Mouse (Mus musculus): ENCODE results near the gene Rnaset2a. TPM values are rescaled to one million over a fixed set of nuclear protein-coding genes. Genes with fewer than 3 reads are reported as not detected.
"Not testable (repeated sequence)": the region's sequence is repeated elsewhere in the genome, so short reads cannot be mapped to it uniquely, and the experiment has no call there.

Rnaset2a gene
- 29.6 and 33.3 TPM in 2 replicates for polyA plus RNA-seq (2015; fragmentation: Nextera tagmentation; extraction: Ambion mirVana)

GRCm38 (mm10) chr17:8147439-8148316, at the start of gene Rnaset2a, which contains the start of gene Gm49673:
Rnaset2a (minus strand) TSS chr17:8148097.
Gm49673 (minus strand) TSS chr17:8147788.
- not testable (repeated sequence) for H3K36me3 ChIP-seq (ENCODE audit: control insufficient read depth, insufficient read depth, low read length); H3K4me1 ChIP-seq (ENCODE audit: control insufficient read depth, insufficient read depth, low read length); H3K27me3 ChIP-seq (ENCODE audit: control insufficient read depth, insufficient read depth, low read length); H3K9me3 ChIP-seq (replicated peaks; ENCODE audit: control insufficient read depth, low read length); H3K27ac ChIP-seq (ENCODE audit: low read length)
- WGBS = under 1% methylated on average over 40 of the region's 67 CpGs
- Histone ChIP-seq H3K4me3 (replicated peaks; ENCODE audit: low read length) (peak within 1 kb of the TSS; percentile 57), H3K9ac (ENCODE audit: low read length) (peak within 1 kb of the TSS; percentile 74), H3K4me2 (ENCODE audit: low read depth, low read length) (peak within 1 kb of the TSS; percentile 45)
- peak; percentile 99 for ATAC-seq (ENCODE audit: insufficient read depth, low FRiP score)

GRCm38 (mm10) chr17:8197652-8198051, 49.8 kb upstream of the Rnaset2a start:
- no peaks in the 10 kb centered on the region for H3K36me3 ChIP-seq (ENCODE audit: control insufficient read depth, insufficient read depth, low read length)
- H3K27ac ChIP-seq (ENCODE audit: low read length) = no peak overlapping the region
- no peak overlapping the region for H3K4me3 ChIP-seq (replicated peaks; ENCODE audit: low read length)
- H3K27me3 ChIP-seq (ENCODE audit: control insufficient read depth, insufficient read depth, low read length) = no peaks in the 10 kb centered on the region
- H3K9ac ChIP-seq (ENCODE audit: low read length) = no peak overlapping the region
- no peak for ATAC-seq (ENCODE audit: insufficient read depth, low FRiP score)
- H3K9me3 ChIP-seq (replicated peaks; ENCODE audit: control insufficient read depth, low read length) = no peaks in the 10 kb centered on the region
- 69% methylated on average over 3 of the region's 3 CpGs for WGBS
- H3K4me2 ChIP-seq (ENCODE audit: low read depth, low read length) = no peak overlapping the region
- no peaks in the 10 kb centered on the region for H3K4me1 ChIP-seq (ENCODE audit: control insufficient read depth, insufficient read depth, low read length)

GRCm38 (mm10) chr17:8195685-8196376, 47.9 kb upstream of the Rnaset2a start:
- WGBS = 84% methylated on average over 8 of the region's 8 CpGs
- H3K27ac ChIP-seq (ENCODE audit: low read length) = no peak overlapping the region
- no peak overlapping the region for H3K4me3 ChIP-seq (replicated peaks; ENCODE audit: low read length)
- H3K36me3 ChIP-seq (ENCODE audit: control insufficient read depth, insufficient read depth, low read length) = peaks cover 11% of the 10 kb centered on the region; the same call in 1 of the 2 replicates
- H3K9me3 ChIP-seq (replicated peaks; ENCODE audit: control insufficient read depth, low read length) = no peaks in the 10 kb centered on the region
- no peaks in the 10 kb centered on the region for H3K4me1 ChIP-seq (ENCODE audit: control insufficient read depth, insufficient read depth, low read length)
- H3K27me3 ChIP-seq (ENCODE audit: control insufficient read depth, insufficient read depth, low read length) = no peaks in the 10 kb centered on the region
- ATAC-seq (ENCODE audit: insufficient read depth, low FRiP score) = no peak
- no peak overlapping the region for H3K4me2 ChIP-seq (ENCODE audit: low read depth, low read length)
- no peak overlapping the region for H3K9ac ChIP-seq (ENCODE audit: low read length)

- no peaks in the 10 kb centered on the region for H3K4me1 ChIP-seq (ENCODE audit: control insufficient read depth, insufficient read depth, low read length)
- no peak overlapping the region for H3K9ac ChIP-seq (ENCODE audit: low read length)
- no peak for ATAC-seq (ENCODE audit: insufficient read depth, low FRiP score)
- no peaks in the 10 kb centered on the region for H3K27me3 ChIP-seq (ENCODE audit: control insufficient read depth, insufficient read depth, low read length)
- peaks cover 13% of the 10 kb centered on the region; the same call in 1 of the 2 replicates for H3K36me3 ChIP-seq (ENCODE audit: control insufficient read depth, insufficient read depth, low read length)
- H3K4me3 ChIP-seq (replicated peaks; ENCODE audit: low read length) = no peak overlapping the region
- H3K4me2 ChIP-seq (ENCODE audit: low read depth, low read length) = no peak overlapping the region
- H3K9me3 ChIP-seq (replicated peaks; ENCODE audit: control insufficient read depth, low read length) = no peaks in the 10 kb centered on the region
- 81% methylated on average over 8 of the region's 8 CpGs for WGBS
- no peak overlapping the region for H3K27ac ChIP-seq (ENCODE audit: low read length)
These were observed 45.8 kb upstream of the Rnaset2a start for GRCm38 (mm10) chr17:8193678-8194077.

- H3K4me3 ChIP-seq (replicated peaks; ENCODE audit: low read length) = no peak overlapping the region
- H3K27ac ChIP-seq (ENCODE audit: low read length) = no peak overlapping the region
- 80% methylated on average over 7 of the region's 7 CpGs for WGBS
- ATAC-seq (ENCODE audit: insufficient read depth, low FRiP score) = no peak
- H3K4me1 ChIP-seq (ENCODE audit: control insufficient read depth, insufficient read depth, low read length) = no peaks in the 10 kb centered on the region
- H3K9ac ChIP-seq (ENCODE audit: low read length) = no peak overlapping the region
- H3K9me3 ChIP-seq (replicated peaks; ENCODE audit: control insufficient read depth, low read length) = no peaks in the 10 kb centered on the region
- H3K4me2 ChIP-seq (ENCODE audit: low read depth, low read length) = no peak overlapping the region
- H3K27me3 ChIP-seq (ENCODE audit: control insufficient read depth, insufficient read depth, low read length) = no peaks in the 10 kb centered on the region
- peaks cover 9% of the 10 kb centered on the region for H3K36me3 ChIP-seq (ENCODE audit: control insufficient read depth, insufficient read depth, low read length)
These were observed 36.3 kb upstream of the Rnaset2a start for GRCm38 (mm10) chr17:8184217-8184616.

GRCm38 (mm10) chr17:8183815-8184214, 35.9 kb upstream of the Rnaset2a start:
- no peak overlapping the region for H3K4me2 ChIP-seq (ENCODE audit: low read depth, low read length)
- no peak overlapping the region for H3K9ac ChIP-seq (ENCODE audit: low read length)
- no peak overlapping the region for H3K27ac ChIP-seq (ENCODE audit: low read length)
- no peaks in the 10 kb centered on the region for H3K27me3 ChIP-seq (ENCODE audit: control insufficient read depth, insufficient read depth, low read length)
- H3K4me1 ChIP-seq (ENCODE audit: control insufficient read depth, insufficient read depth, low read length) = no peaks in the 10 kb centered on the region
- H3K36me3 ChIP-seq (ENCODE audit: control insufficient read depth, insufficient read depth, low read length) = peaks cover 9% of the 10 kb centered on the region
- H3K4me3 ChIP-seq (replicated peaks; ENCODE audit: low read length) = no peak overlapping the region
- no peaks in the 10 kb centered on the region for H3K9me3 ChIP-seq (replicated peaks; ENCODE audit: control insufficient read depth, low read length)
- ATAC-seq (ENCODE audit: insufficient read depth, low FRiP score) = no peak
- 80% methylated on average over 5 of the region's 5 CpGs for WGBS

GRCm38 (mm10) chr17:8177090-8177489, 29.2 kb upstream of the Rnaset2a start:
- H3K4me2 ChIP-seq (ENCODE audit: low read depth, low read length) = no peak overlapping the region
- WGBS = 92% methylated on average over 5 of the region's 5 CpGs
- no peaks in the 10 kb centered on the region for H3K4me1 ChIP-seq (ENCODE audit: control insufficient read depth, insufficient read depth, low read length)

GRCm38 (mm10) chr17:8171081-8171480, 23.2 kb upstream of the Rnaset2a start:
- Histone ChIP-seq H3K9me3 (replicated peaks; ENCODE audit: control insufficient read depth, low read length) (no peaks in the 10 kb centered on the region), H3K4me2 (ENCODE audit: low read depth, low read length) (no peak overlapping the region), H3K9ac (ENCODE audit: low read length) (no peak overlapping the region), H3K36me3 (ENCODE audit: control insufficient read depth, insufficient read depth, low read length) (peaks cover 17% of the 10 kb centered on the region; the same call in 1 of the 2 replicates), H3K4me1 (ENCODE audit: control insufficient read depth, insufficient read depth, low read length) (no peaks in the 10 kb centered on the region), H3K27me3 (ENCODE audit: control insufficient read depth, insufficient read depth, low read length) (no peaks in the 10 kb centered on the region), H3K27ac (ENCODE audit: low read length) (no peak overlapping the region), H3K4me3 (replicated peaks; ENCODE audit: low read length) (no peak overlapping the region)
- WGBS = 44% methylated on average over 4 of the region's 4 CpGs
- no peak for ATAC-seq (ENCODE audit: insufficient read depth, low FRiP score)

More at GRCm38 (mm10) chr17:8177090-8177489, 29.2 kb upstream of the Rnaset2a start:
- Histone ChIP-seq H3K27ac (ENCODE audit: low read length) (no peak overlapping the region), H3K27me3 (ENCODE audit: control insufficient read depth, insufficient read depth, low read length) (no peaks in the 10 kb centered on the region), H3K9me3 (replicated peaks; ENCODE audit: control insufficient read depth, low read length) (no peaks in the 10 kb centered on the region), H3K4me3 (replicated peaks; ENCODE audit: low read length) (no peak overlapping the region), H3K36me3 (ENCODE audit: control insufficient read depth, insufficient read depth, low read length) (peaks cover 10% of the 10 kb centered on the region), H3K9ac (ENCODE audit: low read length) (no peak overlapping the region)
- ATAC-seq (ENCODE audit: insufficient read depth, low FRiP score) = no peak

GRCm38 (mm10) chr17:8170331-8170730, 22.4 kb upstream of the Rnaset2a start:
- H3K27me3 ChIP-seq (ENCODE audit: control insufficient read depth, insufficient read depth, low read length) = no peaks in the 10 kb centered on the region
- no peaks in the 10 kb centered on the region for H3K9me3 ChIP-seq (replicated peaks; ENCODE audit: control insufficient read depth, low read length)
- H3K4me2 ChIP-seq (ENCODE audit: low read depth, low read length) = no peak overlapping the region
- no peak overlapping the region for H3K27ac ChIP-seq (ENCODE audit: low read length)
- H3K9ac ChIP-seq (ENCODE audit: low read length) = no peak overlapping the region
- no peak overlapping the region for H3K4me3 ChIP-seq (replicated peaks; ENCODE audit: low read length)
- no peaks in the 10 kb centered on the region for H3K4me1 ChIP-seq (ENCODE audit: control insufficient read depth, insufficient read depth, low read length)
- peaks cover 17% of the 10 kb centered on the region; the same call in 1 of the 2 replicates for H3K36me3 ChIP-seq (ENCODE audit: control insufficient read depth, insufficient read depth, low read length)
- ATAC-seq (ENCODE audit: insufficient read depth, low FRiP score) = no peak
- WGBS = 83% methylated on average over 7 of the region's 7 CpGs
